Mouse (Mus musculus) G1E (cell line): ENCODE data around the gene Gm30191.
A peak's percentile ranks its signal among the peaks of the same experiment; 100 is the strongest.

Experiments used
- CTCF ChIP-seq: IDR thresholded peaks from 2 replicates; pipeline ENCODE4 v1.5.1; 2012; ENCODE audit warnings: low read depth, low read length, inconsistent platforms, mixed read lengths
- GATA1 ChIP-seq: IDR thresholded peaks from 2 replicates; pipeline ENCODE4 v1.6.1; 2012; ENCODE audit warnings: borderline replicate concordance, low read length, inconsistent platforms, mixed read lengths
- TAL1 ChIP-seq: conservative IDR thresholded peaks from 2 replicates; pipeline ENCODE4 v1.6.1; 2012; ENCODE audit warnings: low read depth, low read length, inconsistent platforms, mixed read lengths

- TF ChIP-seq CTCF (peak; percentile 47; the same call in 1 of the 2 replicates), TAL1 (no peak; the same call in 1 of the 2 replicates), GATA1 (no peak)
These were observed 1.4 kb upstream of the Gm30191 start, which contains the start of gene Zfp593 for GRCm38 (mm10) chr4:134245148-134245843.
